Mouse (Mus musculus) embryonic fibroblast, embryonic 13.5 days (primary cell): ENCODE measurements at regions not wholly inside any gene's neighbourhood (a gene's known extent, or its start where the extent isn't known, plus 50 kb on each side); places are given as distances from the start of the nearest gene placed in this dataset.

Source experiments
- H3K27ac ChIP-seq: 2 replicates; pipeline ENCODE4 v1.5.1; 2012; ENCODE audit warnings: low read length, control low read depth, inconsistent platforms; ENCODE audit not compliant: insufficient read depth
- H3K4me1 ChIP-seq: 2 replicates; pipeline ENCODE4 v1.6.1; 2011; ENCODE audit warnings: low read length; ENCODE audit not compliant: control insufficient read depth, insufficient read depth
- H3K4me3 ChIP-seq: 2 replicates; pipeline ENCODE4 v1.5.1; 2011; ENCODE audit warnings: mild to moderate bottlenecking, control low read depth, low read length; ENCODE audit not compliant: insufficient read depth
- CTCF ChIP-seq: IDR thresholded peaks from 2 replicates; pipeline ENCODE4 v1.5.1; 2011; ENCODE audit warnings: mild to moderate bottlenecking, control low read depth, low read length, moderate library complexity, borderline replicate concordance; ENCODE audit not compliant: insufficient read depth
- POLR2A ChIP-seq: IDR thresholded peaks from 2 replicates; pipeline ENCODE4 v1.6.1; 2011; ENCODE audit warnings: low read depth, mild to moderate bottlenecking, control low read depth, low read length, moderate library complexity

- TF ChIP-seq POLR2A (no peak), CTCF (no peak)
- H3K27ac ChIP-seq: peak overlapping the region; percentile 96
- no peak overlapping the region for H3K4me3 ChIP-seq
- peaks cover 35% of the 10 kb centered on the region for H3K4me1 ChIP-seq
These were observed 95.1 kb upstream of the S1pr3 start for GRCm38 (mm10) chr13:51313129-51313850.

DNA sequence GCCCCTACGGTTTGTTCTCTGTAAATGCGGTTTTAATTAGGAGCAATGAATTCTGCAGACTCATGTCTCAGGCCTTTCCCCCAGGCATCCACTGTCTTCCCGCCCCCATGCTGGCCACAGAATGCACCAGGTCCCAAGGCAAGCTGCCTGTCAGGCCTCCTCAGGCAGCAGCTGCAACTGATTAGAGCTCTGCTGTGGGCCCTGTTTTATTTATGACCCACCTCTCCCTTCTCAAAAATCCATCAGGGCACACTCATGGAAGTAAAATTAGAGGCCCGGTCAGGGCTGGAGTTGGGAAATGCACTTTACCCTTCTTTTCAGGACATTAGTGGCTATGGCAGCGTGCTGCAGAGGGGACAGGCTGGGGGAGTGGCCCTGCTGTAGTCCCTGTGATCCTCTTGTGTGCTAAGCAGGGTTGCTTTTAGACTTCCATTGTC is 93.9 kb upstream of the S1pr3 start:
- Histone ChIP-seq H3K27ac (peak overlapping the region; percentile 100), H3K4me1 (peaks cover 35% of the 10 kb centered on the region), H3K4me3 (no peak overlapping the region)
- TF ChIP-seq CTCF (no peak), POLR2A (no peak; the same call in 1 of the 2 replicates)

DNA sequence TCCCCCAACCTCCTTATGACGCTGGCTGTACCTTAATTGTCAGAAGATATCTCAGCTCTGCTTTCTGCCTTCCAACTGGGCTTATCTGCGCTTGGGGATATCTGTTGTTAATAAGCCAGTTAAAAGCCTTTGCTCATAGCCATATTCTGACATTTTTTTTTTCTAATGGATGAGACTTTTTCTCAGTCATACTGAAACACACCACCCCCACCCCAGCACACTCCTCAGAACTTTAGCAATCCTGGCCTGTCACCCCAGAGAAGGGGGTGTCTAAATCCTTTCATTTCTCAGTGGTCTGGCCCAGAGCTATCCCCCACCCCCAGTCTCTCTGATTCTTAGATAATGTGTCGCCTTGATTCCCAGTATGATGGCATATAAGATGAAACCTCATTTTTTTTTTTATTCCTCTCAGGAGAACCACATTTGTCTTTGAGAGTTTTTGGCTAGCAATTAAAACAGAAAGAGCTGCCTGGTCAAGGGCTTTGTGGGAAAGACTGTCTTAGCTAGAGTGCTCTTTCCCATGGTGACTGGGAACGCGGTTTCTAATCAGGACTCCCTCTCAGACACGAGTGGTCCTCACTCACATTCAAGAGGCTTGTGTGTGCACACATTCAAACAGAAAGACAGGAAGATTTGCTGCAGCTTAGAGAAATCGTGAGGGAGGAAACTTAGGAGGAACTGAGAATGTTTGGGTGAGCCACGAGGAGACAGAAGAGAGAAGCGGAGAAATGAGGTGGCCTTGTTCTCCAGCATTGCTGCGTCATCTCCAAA is 93.2 kb upstream of the S1pr3 start:
- Histone ChIP-seq H3K4me3 (no peak overlapping the region), H3K4me1 (peaks cover 29% of the 10 kb centered on the region), H3K27ac (peak overlapping the region; percentile 100)
- TF ChIP-seq CTCF (no peak), POLR2A (no peak)

- TF ChIP-seq POLR2A: no peak
- TF ChIP-seq CTCF: no peak
- Histone ChIP-seq H3K27ac (peak overlapping the region; percentile 100), H3K4me1 (peaks cover 26% of the 10 kb centered on the region), H3K4me3 (no peak overlapping the region)
These were observed 92.7 kb upstream of the S1pr3 start for GRCm38 (mm10) chr13:51315779-51316041.

GRCm38 (mm10) chr13:51323058-51323715 is 85.3 kb upstream of the S1pr3 start:
- no peak overlapping the region for H3K4me3 ChIP-seq
- peak overlapping the region; percentile 34; the same call in 1 of the 2 replicates for H3K27ac ChIP-seq
- H3K4me1 ChIP-seq: peaks cover 11% of the 10 kb centered on the region; the same call in 1 of the 2 replicates
- TF ChIP-seq CTCF (no peak), POLR2A (no peak)

DNA sequence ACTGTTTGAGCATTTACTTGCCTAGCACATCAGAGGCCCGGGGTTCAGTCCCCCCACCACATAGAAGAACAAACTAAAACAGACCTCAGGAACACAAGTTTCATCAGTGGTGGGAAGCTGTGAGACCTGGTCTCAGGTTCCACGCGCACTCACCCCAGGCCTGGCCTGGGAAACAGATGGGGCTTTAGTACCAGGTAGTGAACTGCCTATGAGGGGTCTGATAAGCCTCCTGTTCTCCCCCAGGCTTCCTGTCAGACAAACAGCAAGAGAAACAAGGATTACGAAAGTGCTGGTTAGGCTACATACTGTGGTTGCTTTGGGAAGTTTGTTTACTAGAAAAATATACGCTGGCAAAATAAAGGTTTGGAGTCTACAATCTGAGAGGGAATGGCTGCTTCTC is 83.7 kb upstream of the S1pr3 start:
- H3K27ac ChIP-seq: no peak overlapping the region
- H3K4me3 ChIP-seq: no peak overlapping the region
- no peak for TF ChIP-seq CTCF
- no peak for TF ChIP-seq POLR2A
- peaks cover 16% of the 10 kb centered on the region for H3K4me1 ChIP-seq

DNA sequence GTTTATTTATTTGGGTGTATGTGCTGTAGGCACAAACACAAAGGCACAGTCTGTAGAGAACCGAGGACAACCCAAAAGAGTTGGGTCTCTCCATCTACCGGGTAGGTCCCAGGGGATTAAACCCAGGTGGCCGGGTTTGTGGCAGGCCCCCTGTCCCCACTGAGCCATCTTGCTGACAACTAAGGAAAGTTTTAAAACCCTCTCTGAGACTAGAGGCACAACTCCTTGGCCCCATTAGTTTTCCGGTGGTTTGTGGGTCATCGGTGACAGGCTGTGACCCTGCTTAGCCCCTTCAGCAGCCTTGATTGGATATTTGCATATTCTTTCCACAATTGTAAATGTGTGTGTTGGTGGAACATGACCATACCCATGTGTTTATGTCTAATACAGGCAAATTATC is 83.1 kb upstream of the S1pr3 start:
- Histone ChIP-seq H3K4me3 (no peak overlapping the region), H3K27ac (no peak overlapping the region), H3K4me1 (peaks cover 16% of the 10 kb centered on the region)
- TF ChIP-seq POLR2A: no peak
- TF ChIP-seq CTCF: no peak

- Histone ChIP-seq H3K4me1 (peaks cover 16% of the 10 kb centered on the region), H3K4me3 (no peak overlapping the region), H3K27ac (no peak overlapping the region)
- TF ChIP-seq CTCF (no peak), POLR2A (no peak)
These were observed 82.3 kb upstream of the S1pr3 start for GRCm38 (mm10) chr13:51326128-51326527.

- Histone ChIP-seq H3K4me3 (no peak overlapping the region), H3K4me1 (peaks cover 21% of the 10 kb centered on the region), H3K27ac (peak overlapping the region; percentile 66)
- TF ChIP-seq CTCF (no peak), POLR2A (0 out of 2 replicates have a peak, but pooled peaks have one; percentile 9)
These were observed 80.1 kb upstream of the S1pr3 start for GRCm38 (mm10) chr13:51328131-51328970.
